Mouse (Mus musculus): ENCODE results near the gene Car7.

The Car7 gene

GRCm38 (mm10) chr8:104533971-104534778 is at the start of gene Car7, which contains the start of gene Nae1:
Car7 (plus strand) TSS chr8:104534689.
Nae1 (minus strand) TSS chr8:104534637.
- WGBS, result under 1% methylated on average over 70 of the region's 70 CpGs

- WGBS, result 3% methylated on average over 64 of the region's 64 CpGs
Observed at GRCm38 (mm10) chr8:104509061-104510006, 25.2 kb upstream of the Car7 start, which contains the start of gene Terb1. Terb1 (minus strand) TSS chr8:104509910.

GRCm38 (mm10) chr8:104510134-104510533 is 24.4 kb upstream of the Car7 start:
- 85% methylated on average over 3 of the region's 3 CpGs for WGBS

- WGBS, result 67% methylated on average over 5 of the region's 5 CpGs
Observed at GRCm38 (mm10) chr8:104517872-104518271, 16.6 kb upstream of the Car7 start.

- WGBS, result 68% methylated on average over 6 of the region's 6 CpGs
Observed at GRCm38 (mm10) chr8:104529671-104530070, 4.8 kb upstream of the Car7 start.

- WGBS, result 13% methylated on average over 7 of the region's 7 CpGs
Observed at GRCm38 (mm10) chr8:104533551-104533950, 938 bp upstream of the Car7 start.

- WGBS, result 4% methylated on average over 9 of the region's 9 CpGs
Observed at GRCm38 (mm10) chr8:104534779-104535141, 271 bp downstream of the Car7 start.

- 37% methylated on average over 7 of the region's 7 CpGs for WGBS
Observed at GRCm38 (mm10) chr8:104535378-104535777, 889 bp downstream of the Car7 start.

GRCm38 (mm10) chr8:104536028-104536427 is 1.5 kb downstream of the Car7 start:
- WGBS, result 80% methylated on average over 4 of the region's 4 CpGs

- 61% methylated on average over 4 of the region's 4 CpGs for WGBS
Observed at GRCm38 (mm10) chr8:104538896-104539295, 4.4 kb downstream of the Car7 start.

- WGBS, result 41% methylated on average over 2 of the region's 2 CpGs
Observed at GRCm38 (mm10) chr8:104539566-104539965, 5.1 kb downstream of the Car7 start.

- 46% methylated on average over 7 of the region's 7 CpGs for WGBS
Observed at GRCm38 (mm10) chr8:104540238-104540637, 5.7 kb downstream of the Car7 start.

- under 1% methylated on average over 76 of the region's 76 CpGs for WGBS
Observed at GRCm38 (mm10) chr8:104540710-104541514, 6.4 kb downstream of the Car7 start.

GRCm38 (mm10) chr8:104541515-104541880 is 7.0 kb downstream of the Car7 start:
- 6% methylated on average over 8 of the region's 8 CpGs for WGBS

- WGBS, result 10% methylated on average over 11 of the region's 11 CpGs
Observed at GRCm38 (mm10) chr8:104542160-104542559, 7.7 kb downstream of the Car7 start.

GRCm38 (mm10) chr8:104543440-104544045 is 9.1 kb downstream of the Car7 start:
- 83% methylated on average over 8 of the region's 8 CpGs for WGBS

- 79% methylated on average over 4 of the region's 4 CpGs for WGBS
Observed at GRCm38 (mm10) chr8:104555191-104555590, 20.7 kb downstream of the Car7 start.

- WGBS, result 92% methylated on average over 7 of the region's 7 CpGs
Observed at GRCm38 (mm10) chr8:104557226-104557625, 22.7 kb downstream of the Car7 start.

- WGBS, result 13% methylated on average over 22 of the region's 22 CpGs
Observed at GRCm38 (mm10) chr8:104564633-104565456, 30.4 kb downstream of the Car7 start.

GRCm38 (mm10) chr8:104565457-104565798 is 30.9 kb downstream of the Car7 start:
- WGBS, result 93% methylated on average over 5 of the region's 5 CpGs
